Comparison of ENCODE assay signal across 14 mouse cellular contexts in genomic region chr9:92474244-92474643, GRCm38 (mm10).
"Had no signal": no experiment of that assay in that cellular context is flagged by ENCODE, and none has a peak within 500 bp of the region (broad histone marks: within the 10 kb centered on the region; RNA-seq: fewer than 3 reads in every experiment).

No protein-coding gene starts in this region.

- DNase-seq: lung, adult 18-20 months; lung, postnatal 10 days; lung, postnatal 4 days; midbrain, embryonic 14.5 days; right cerebral cortex, postnatal 14 days; thymus, adult 2 months; thymus, postnatal 36 days had no signal

- H3K4me2 ChIP-seq: lung, embryonic 15.5 days; midbrain, embryonic 12.5 days; neural tube, embryonic 12.5 days; stomach, embryonic 15.5 days had no signal

- ATAC-seq: midbrain, embryonic 16.5 days had no signal

- H3K9me3 ChIP-seq: lung, embryonic 15.5 days; midbrain, embryonic 10.5 days; midbrain, embryonic 12.5 days; neural tube, embryonic 12.5 days; stomach, embryonic 15.5 days had no signal

- H3K27me3 ChIP-seq: lung, embryonic 15.5 days; midbrain, embryonic 12.5 days; neural tube, embryonic 12.5 days; stomach, embryonic 15.5 days had no signal

- H3K27ac ChIP-seq: lung, embryonic 15.5 days; midbrain, embryonic 10.5 days; midbrain, embryonic 12.5 days; neural tube, embryonic 12.5 days; stomach, embryonic 15.5 days; stomach, postnatal 0 days had no signal

- H3K4me1 ChIP-seq: lung, embryonic 15.5 days; midbrain, embryonic 12.5 days; neural tube, embryonic 12.5 days; stomach, embryonic 15.5 days had no signal

- H3K36me3 ChIP-seq: lung, embryonic 15.5 days; midbrain, embryonic 10.5 days; midbrain, embryonic 12.5 days; neural tube, embryonic 12.5 days; stomach, embryonic 15.5 days had no signal

- H3K4me3 ChIP-seq: lung, embryonic 15.5 days; midbrain, embryonic 10.5 days; midbrain, embryonic 12.5 days; neural tube, embryonic 12.5 days; stomach, embryonic 15.5 days had no signal

- H3K9ac ChIP-seq: lung, embryonic 15.5 days; midbrain, embryonic 12.5 days; neural tube, embryonic 12.5 days; stomach, embryonic 15.5 days had no signal
